Mouse (Mus musculus): ENCODE measurements around the gene Stx6. TPM values are rescaled to one million over a fixed set of nuclear protein-coding genes. Genes with fewer than 3 reads are reported as not detected.

Stx6 gene
- total RNA-seq (2021): 100 to 1,000 TPM; 113 to 118 TPM

DNA sequence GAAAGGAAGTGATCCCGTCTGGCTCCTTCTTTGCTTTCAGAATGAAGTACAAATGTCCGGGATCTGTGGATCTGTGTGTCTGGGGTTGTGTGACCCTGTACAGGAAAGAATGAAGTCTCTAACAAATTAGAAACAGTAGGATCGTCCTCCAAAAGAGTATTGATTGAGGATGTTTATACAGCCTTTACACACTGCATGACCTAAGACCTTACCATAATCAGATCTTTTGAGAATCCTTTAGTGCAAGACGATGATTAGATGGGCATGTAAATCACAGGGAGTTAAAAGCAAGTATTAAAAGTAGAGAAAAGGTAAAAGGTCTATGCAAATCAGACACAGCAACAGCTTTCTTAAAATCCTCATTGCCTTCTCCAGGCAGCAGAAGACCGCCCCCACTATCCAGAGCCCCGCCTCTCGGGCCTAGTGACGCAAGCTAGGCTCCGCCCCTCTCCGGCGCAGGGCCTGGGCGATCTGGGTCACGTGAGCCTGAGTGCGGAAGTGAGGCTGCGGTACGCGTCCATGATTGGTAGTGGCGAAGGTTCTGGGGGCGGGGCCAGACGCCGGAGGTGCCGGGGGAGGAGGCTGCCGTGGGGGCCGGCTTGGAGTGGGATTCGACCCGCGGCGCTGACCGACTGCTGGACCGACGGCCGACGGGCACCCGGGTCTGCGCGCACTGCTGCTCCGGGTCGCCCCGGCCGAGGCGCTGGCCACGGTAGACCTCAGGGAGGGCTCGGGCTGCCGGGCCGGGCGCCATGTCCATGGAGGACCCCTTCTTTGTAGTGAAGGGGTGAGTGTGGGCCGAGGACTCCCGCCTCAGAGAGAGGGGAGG, at the start of gene Stx6:
Gene Stx6 (plus strand): TSS at position 575 of the 829 bp plus-strand sequence.
- intact Hi-C loops (cut with DNase I): loop anchor here (5.0 kb wide), 2 partner anchors 44 to 61 kb away; partner anchors contain the start of gene Ier5
- DNase-seq (ENCODE audit: low spot score in 2 of 2): peak; percentile 96 to 97

DNA sequence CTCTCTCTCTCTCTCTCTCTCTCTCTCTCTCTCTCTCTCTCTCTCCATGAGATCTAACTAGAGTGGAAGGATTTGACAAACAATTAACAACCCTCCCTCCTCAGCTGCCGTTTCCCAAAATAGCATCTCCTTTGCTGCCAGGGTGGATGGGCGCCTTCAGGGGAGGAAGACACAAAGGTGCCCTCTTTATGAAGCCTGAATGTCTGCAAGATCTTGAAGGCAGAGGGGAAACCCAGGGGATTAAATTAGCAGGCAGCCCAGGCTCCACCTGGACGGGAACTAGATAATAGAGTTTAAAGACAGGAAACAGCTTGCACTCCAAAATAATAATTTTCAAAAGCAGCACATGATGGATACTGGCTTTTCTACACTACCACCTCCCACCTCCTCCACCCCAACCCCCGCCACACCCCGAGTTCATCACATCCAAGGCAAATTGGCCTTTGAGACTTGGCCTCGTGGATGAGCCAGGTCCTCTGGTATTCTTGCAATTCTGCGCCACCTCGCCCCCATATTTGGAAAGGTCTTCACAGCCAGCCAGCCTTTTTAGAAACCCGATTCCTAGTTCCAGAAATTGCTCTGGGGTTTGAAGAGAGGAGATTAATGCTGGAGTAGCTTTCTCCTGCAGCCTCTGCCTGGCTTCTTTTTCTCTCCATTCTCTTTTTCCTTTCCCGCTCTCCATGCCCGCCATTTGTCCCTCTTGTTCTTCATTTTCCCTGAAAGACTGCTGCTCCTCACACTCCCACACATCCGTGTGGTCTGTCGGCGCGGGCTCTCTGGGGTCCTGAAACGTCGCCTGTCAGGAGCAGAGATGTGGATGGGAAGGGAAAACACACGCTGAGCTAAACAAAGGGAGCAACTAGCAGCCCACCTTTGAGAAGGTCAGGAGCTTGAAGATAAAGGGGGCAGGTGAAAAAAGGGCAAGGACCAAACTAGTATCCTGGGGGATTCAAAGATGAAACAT, 48.8 kb upstream of the Stx6 start:
- DNase-seq (ENCODE audit: low spot score in 2 of 2): no peak
- intact Hi-C loops (cut with DNase I): no loop called here

DNA sequence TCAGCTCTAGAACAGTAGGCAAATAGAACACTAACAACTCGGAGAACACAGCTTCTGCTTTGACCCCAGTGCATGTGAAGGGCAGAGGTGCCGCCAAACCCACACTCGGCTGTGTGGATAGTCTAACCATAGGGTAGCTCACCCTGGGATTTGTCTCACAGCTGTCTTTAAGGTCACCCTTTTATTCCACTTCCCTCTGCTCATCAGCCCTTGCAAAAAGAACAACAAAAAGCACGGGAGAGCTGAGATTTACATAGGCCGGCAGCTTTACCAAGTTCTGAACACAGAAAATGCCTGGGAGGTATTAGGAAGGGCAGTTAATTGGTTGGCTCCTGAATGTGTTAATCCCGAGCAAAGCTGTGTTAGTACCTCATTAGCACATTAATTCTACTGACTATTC, 47.0 kb upstream of the Stx6 start:
- DNase-seq (ENCODE audit: low spot score in 2 of 2): no peak
- intact Hi-C loops (cut with DNase I): no loop called here

DNA sequence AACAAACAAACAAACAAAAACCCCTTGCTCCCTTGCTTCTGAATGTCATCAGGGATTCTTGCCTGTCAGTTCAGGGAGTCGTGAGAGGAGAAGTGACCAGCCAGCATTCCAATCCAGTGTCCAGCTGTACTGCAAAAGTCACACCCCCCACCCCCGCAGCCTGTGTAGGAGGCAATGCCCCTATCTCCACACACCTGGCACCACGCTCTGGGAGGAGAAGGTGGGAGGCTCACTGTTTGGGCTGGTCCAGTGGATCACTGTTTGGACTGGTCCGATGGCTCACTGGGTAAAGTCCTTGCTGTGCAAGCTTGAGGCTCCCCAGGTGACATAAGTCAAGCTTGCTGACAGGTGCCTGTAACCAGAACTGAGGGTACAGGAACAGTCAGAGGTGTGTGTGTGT, 46.4 kb upstream of the Stx6 start:
- no peak for DNase-seq (ENCODE audit: low spot score in 2 of 2)
- intact Hi-C loops (cut with DNase I): no loop called here

DNA sequence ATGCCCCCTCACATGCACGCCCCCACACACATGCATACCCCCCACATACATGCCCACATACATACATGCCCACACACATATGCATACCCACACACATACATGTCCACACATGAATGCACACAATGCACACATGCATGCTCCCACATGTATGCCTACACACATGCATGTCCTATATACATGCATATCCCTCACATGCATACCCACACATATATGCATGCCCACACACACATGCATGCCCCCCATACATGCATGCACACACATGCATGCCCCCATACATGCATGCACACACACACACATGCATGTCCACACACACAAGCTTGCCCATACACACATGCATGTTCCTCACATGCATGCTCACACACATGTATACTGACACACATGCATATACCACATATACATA, 45.6 kb upstream of the Stx6 start:
- intact Hi-C loops (cut with DNase I): no loop called here
- DNase-seq (ENCODE audit: low spot score in 2 of 2): no peak

DNA sequence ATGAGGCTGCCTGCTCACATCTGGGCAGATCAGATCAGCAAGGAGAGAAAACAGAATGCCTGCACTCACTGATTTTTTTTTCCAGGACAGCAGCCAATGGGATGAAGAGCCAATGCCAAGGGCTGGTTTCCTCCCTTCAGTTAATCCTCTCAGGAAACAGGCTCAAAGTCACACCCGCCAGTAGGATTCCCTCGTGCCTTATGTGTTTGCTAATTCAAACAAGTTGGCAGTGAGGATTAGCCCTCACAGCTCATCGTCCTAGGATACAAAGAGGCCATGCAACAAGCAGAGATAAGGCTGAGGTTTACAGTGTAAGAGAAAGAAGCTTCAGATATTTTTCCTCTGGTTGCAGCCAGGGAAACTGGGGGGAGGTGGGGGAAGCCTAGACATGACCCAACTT, 44.6 kb upstream of the Stx6 start:
- DNase-seq (ENCODE audit: low spot score in 2 of 2): no peak
- intact Hi-C loops (cut with DNase I): no loop called here

DNA sequence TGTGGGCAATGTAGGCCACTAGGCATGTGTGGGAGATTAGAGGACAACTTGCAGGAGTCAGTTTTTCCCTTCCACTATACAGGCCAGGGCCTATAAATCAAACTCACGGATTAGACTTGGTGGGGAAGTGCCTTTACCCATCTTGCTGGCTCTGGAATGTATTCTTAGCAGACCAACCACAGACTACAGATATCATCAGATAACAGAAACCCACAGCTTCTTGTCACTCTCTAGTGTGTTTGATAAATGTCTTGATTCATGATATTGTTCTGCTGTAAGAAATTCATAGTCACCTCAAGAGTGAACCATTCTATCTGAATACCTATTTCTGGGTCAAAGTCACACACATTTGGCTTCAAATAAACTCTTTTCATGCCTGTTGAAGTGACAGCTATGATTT, 38.8 kb upstream of the Stx6 start:
- intact Hi-C loops (cut with DNase I): no loop called here
- no peak for DNase-seq (ENCODE audit: low spot score in 2 of 2)

DNA sequence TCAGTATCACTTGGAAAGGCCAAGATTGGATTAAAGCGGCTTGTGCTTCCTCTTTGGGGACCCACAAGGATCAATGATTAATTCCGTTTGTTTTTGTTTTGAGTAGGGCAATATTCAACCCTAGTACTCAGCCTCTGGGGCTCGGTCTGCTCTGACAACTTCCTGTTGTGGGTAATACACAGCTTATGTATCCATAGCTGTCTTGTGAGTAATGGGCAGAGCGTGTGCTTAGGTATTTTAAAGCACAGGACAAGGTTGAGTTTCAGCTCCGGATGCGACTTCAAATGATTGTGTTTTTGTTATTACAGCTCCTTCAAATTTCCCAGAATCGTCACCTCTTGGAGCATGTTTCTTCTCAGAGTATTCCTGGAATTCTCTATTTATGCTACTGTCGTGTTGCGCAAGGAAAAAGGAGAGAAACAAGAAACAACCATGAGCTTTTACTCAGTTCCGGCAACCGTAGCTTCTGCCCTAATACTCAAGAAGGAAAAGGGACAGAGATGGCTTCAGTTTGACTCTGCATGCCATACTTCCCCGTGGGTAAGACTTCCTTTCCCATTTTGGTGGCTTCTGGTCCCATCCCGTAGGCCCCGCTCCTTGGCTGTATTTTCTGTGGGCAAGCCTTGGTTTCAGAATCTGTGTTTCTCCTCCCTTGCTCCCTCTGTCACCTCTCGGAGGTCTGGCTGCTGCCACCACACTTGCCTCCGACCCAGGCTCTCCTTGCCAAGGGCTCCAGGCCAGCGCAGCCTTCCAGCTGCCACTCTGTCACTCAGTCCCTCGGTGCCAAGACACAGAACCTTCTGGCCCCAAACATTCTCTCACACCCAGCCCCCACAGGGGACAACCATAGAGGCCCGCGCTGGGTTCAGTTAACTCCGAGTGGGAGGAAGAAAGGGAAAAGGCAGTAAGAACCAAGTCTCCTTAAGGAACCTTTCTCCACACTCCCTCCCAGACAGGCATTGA, 36.3 kb upstream of the Stx6 start:
- intact Hi-C loops (cut with DNase I): no loop called here
- DNase-seq (ENCODE audit: low spot score in 2 of 2): peak; percentile 24 to 25

DNA sequence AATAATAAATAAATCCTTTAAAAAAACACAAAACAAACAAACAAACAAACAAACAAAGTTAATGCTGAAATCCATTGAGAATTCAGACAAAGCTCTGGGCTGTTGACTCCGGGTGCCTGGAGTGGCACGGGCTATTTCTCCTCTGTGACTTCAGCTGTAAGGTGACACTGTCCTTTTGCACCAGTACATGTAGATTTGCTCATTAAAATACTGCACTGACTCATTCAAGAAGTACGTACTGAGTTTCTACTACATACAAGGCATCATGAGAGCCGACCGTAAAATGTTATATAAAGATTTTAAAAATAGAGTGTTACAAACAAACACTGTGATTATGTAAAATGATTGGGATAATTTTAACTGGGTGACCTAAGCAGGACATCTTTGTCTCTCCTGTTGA, 34.1 kb upstream of the Stx6 start:
- no peak for DNase-seq (ENCODE audit: low spot score in 2 of 2)
- intact Hi-C loops (cut with DNase I): no loop called here

DNA sequence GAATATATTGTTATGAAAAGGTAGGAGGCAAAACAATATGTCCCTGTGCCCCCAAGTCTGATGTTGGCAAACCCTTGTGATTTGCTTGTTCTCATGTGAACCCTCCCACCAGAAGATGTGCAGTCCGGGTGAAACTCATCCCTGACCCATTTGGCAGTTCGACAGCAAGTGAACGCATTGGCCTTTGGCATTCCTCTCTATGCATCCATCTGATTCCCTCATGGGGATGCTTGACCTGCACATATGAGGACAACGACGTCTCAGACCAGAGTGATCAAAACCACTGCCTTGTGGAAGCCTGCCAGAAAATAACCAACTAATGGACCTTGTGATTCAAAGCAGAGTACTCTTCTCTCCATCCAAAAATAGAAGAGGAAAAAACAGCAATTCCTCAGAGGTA, 31.8 kb upstream of the Stx6 start:
- intact Hi-C loops (cut with DNase I): no loop called here
- no peak for DNase-seq (ENCODE audit: low spot score in 2 of 2)

DNA sequence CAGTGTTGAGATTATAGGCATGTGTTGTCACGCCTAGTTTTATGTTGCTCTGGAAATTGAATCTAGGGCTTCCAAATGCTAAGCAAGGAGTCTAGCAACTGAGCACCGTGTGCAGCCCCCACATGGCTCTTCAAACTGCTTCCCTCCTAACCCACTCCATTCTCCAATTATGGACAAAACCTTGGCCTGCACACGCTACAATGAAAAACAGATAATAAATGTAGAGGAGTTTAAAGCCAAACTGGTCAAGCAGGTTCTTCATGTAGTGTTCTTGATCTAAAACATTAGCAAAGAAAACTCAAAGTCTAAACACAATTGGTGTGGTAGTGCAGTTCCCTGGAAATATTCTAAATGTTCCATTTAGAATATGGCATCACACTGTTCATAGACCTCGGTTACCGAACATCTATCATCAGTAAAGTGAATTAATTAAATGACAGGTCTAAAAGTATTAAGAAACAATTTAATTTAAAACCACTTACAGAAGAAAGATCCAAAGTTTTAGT, 31.0 kb upstream of the Stx6 start:
- DNase-seq (ENCODE audit: low spot score in 2 of 2): no peak
- intact Hi-C loops (cut with DNase I): no loop called here

DNA sequence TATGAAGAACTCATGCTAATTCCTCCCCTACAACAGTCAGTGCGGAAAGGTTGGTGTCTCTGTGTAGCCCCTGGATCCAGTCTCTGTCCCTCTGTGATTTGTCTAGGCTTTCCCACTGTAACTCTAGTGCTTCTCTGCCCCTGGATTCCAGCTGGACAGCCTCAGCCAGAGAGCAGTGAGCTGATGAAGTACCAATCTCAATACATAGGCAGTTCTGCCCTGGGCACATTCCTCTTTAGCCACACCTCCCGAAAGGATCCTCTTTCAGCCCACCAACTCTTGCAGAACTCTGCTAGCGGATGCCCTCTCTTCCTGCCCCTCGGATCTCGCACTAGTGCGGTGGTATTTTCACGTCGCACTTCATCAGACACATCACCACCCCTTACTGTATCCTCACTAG, 23.6 kb upstream of the Stx6 start:
- DNase-seq (ENCODE audit: low spot score in 2 of 2): no peak
- intact Hi-C loops (cut with DNase I): no loop called here

DNA sequence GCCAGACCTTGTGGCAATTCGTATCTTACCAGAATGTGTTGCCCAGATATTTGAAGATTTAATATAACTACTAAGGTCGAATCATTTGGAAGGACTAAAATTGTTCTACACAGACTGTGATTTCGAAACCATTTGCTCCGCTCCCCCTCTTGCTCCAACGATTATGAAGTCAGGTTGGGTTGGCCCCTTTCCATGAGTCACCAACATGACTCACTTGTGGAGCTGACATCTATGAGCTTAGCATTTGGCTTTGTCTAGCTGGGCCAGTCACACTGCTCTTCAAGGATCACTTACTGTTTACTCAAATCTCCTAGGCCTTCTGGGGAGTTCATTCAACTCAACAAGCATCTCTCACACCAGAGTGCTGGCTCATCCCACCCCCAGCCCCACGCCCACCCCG, 19.7 kb upstream of the Stx6 start:
- intact Hi-C loops (cut with DNase I): no loop called here
- no peak for DNase-seq (ENCODE audit: low spot score in 2 of 2)

DNA sequence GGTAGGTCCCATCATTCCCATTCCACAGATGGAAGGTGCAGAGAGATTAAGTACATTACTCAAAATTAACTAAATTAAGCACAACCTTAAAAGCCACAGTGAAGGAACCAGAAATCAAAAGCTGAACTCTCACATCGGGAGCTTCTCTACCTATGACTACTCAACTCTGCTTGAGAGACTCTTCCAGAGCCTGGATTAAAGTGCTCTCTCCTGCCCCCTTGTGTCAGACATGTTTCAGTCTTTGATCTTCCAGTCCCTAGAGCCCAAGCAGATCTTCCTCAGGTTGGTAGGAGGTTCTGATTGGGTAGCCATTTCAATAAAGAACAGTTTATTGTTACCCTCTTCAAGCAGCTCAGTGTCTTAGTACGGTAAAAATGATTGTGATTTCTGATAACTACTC, 18.4 kb upstream of the Stx6 start:
- intact Hi-C loops (cut with DNase I): loop anchor here (1.0 kb wide), 1 partner anchor 91 kb away; no protein-coding TSS in a partner anchor
- peak; percentile 22 to 47 for DNase-seq (ENCODE audit: low spot score in 2 of 2)

DNA sequence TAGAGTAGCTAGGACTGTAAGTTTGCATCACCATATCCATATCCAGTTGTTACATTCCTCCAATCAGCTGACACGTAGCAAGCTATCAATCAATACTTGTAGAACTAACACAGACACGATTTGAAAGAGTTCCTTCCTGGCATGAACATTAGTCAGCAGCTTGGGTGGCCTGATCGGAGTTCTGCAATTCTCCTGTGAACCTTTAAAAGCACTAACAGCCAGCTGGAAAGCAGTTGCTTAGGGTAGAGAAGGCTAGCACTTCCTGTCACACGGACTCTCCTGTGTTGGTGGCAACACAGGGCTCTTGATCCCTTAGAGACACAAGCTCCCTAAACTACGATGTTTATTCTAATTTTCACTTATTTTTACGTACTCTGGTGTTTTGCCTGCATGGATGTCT, 12.9 kb upstream of the Stx6 start:
- intact Hi-C loops (cut with DNase I): no loop called here

DNA sequence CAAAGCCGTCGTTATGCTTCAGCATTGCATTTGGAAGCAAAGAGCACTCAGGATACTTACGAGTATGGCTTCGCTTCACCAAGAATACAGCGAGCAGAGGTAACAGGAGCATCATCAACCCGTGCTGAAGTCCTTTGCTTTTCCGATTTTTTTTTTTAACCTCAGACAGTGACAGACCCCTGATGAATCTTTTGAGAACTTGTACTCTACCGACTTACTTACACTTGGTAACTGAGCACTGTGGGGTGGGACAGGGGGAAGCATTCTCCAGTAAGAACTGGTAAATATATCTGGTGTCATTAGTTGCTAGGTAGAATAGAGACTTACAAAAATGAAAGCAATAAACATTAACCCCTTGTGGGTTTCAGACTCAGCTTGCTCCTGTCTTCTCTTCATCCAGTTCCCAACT, 11.9 kb upstream of the Stx6 start, which contains the start of gene Mr1:
Gene Mr1 (minus strand): TSS at position 243 of the 409 bp plus-strand sequence.
- intact Hi-C loops (cut with DNase I): no loop called here
- no peak for DNase-seq (ENCODE audit: low spot score in 2 of 2)

More for the DNA sequence above, 12.9 kb upstream of the Stx6 start:
- no peak for DNase-seq (ENCODE audit: low spot score in 2 of 2)

DNA sequence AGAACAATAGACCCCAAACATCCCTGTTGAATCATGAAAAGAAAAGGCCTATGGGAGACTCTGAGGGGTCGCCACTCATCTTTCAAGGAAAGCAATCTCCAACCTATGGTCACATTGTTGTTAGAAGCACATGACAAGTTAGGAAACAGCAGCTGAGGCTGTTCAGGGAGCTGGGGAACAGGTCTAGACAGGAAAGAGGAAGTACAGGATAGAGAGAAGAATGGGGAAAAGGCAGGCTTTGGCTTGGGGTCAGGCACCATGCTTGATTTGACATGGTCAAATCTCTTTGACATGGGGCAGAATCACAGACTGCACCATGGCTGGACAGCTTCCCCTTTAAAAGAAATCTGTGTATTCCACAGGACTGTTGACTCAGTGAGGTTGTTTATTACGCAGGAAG, 11.3 kb upstream of the Stx6 start:
- intact Hi-C loops (cut with DNase I): no loop called here
- DNase-seq (ENCODE audit: low spot score in 2 of 2): no peak

DNA sequence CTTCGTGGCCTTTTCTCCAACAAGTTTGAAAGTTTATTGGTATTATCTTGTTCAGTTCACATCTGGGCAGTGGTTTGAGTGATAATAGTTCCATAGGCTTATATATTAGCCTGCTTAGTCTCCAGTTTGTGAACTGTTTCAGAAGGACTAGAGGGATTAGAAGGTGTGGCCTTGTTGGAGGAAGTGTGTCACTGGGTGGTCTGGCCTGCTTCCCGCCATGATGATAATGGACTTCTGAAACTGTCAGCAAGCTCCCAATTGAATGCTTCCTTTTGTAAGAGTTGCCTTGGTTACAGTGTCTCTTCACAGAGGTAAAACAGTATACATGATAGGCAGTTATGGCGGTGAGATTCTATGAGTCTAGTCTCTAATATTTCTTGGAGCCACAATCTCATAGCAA, 9.1 kb upstream of the Stx6 start:
- no peak for DNase-seq (ENCODE audit: low spot score in 2 of 2)
- intact Hi-C loops (cut with DNase I): no loop called here

DNA sequence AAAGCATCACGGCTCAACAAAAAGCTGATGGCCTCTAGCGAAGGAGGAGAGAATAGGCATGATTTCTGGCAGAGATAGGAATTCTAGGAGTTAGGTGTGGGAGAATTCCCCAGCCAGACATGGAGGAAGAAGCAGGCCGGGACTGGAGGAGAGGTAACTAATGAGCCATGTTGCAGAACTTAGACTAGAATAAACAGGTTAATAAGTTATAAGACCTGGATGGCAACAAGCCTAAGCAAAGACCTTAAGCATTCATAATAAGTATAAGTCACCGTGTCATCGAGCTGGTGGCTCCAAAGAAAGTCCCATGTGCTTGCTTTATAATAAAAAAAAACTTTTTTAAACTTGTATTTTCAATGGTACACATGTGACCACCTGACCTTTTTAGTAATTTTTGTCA, 7.7 kb upstream of the Stx6 start:
- intact Hi-C loops (cut with DNase I): no loop called here
- no peak for DNase-seq (ENCODE audit: low spot score in 2 of 2)
